Mouse (Mus musculus): ENCODE data around the gene Il17rc. TPM values are rescaled to one million over a fixed set of nuclear protein-coding genes. Genes with fewer than 3 reads are reported as not detected.
A peak's percentile ranks its signal among the peaks of the same experiment; 100 is the strongest.

Il17rc gene
- polyA plus RNA-seq, 1 experiment from 2014 or later: 31.1 TPM

DNA sequence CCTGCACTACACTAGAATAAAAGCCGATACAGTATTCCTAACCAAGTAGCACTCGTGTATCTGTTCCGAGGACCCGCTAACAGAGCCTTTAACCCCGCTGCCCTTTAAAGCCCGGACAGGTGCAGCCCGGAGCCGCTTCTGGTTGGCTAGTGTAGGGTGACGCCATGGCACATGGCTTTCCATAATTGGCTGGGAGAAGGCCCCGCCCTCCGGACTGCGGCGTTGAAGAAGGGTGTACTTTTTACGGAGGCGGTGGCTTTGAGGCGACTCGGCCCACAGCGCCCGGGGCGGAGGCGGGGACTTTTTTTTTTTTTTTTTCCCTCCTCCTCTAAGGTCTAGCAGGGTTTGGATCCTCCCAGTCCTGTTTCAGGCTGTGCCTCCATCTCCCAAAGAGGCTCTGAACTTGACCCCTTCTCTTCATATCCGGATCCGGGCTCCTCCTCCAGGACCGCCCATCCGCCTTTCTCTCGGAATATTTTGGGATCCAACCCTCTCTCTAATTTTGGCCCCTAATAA, 11.9 kb downstream of the Il17rc start, which contains the start of gene Creld1:
Creld1 (plus strand) TSS at position 198 of the 516 bp plus-strand sequence.
- Histone ChIP-seq H3K27me3 (replicated peaks; ENCODE audit: insufficient read depth, low read length) (no peaks in the 10 kb centered on the region), H3K27ac (ENCODE audit: low read length) (peak within 1 kb of the TSS; percentile 80), H3K9me3 (ENCODE audit: low read length) (no peaks in the 10 kb centered on the region), H3K9ac (replicated peaks; ENCODE audit: low read depth) (peak within 1 kb of the TSS; percentile 37), H3K36me3 (ENCODE audit: insufficient read depth, low read length) (no peaks in the 10 kb centered on the region), H3K4me2 (replicated peaks; ENCODE audit: low read depth, low read length) (peak within 1 kb of the TSS; percentile 68), H3K4me3 (ENCODE audit: low read depth, low read length) (peak within 1 kb of the TSS; percentile 49), H3K4me1 (ENCODE audit: insufficient read depth, low read depth, low read length) (no peaks in the 10 kb centered on the region; the same call in 1 of the 2 replicates)
- WGBS: under 1% methylated on average over 26 of the region's 26 CpGs
- ATAC-seq (peak; percentile 95), DNase-seq (ENCODE audit: low spot score) (peak; percentile 97)
- TF ChIP-seq EP300 (IDR thresholded peaks at IDR 0.05) (no peak; the same call in 1 of the 2 replicates), CTCF (IDR thresholded peaks at IDR 0.05) (no peak)

DNA sequence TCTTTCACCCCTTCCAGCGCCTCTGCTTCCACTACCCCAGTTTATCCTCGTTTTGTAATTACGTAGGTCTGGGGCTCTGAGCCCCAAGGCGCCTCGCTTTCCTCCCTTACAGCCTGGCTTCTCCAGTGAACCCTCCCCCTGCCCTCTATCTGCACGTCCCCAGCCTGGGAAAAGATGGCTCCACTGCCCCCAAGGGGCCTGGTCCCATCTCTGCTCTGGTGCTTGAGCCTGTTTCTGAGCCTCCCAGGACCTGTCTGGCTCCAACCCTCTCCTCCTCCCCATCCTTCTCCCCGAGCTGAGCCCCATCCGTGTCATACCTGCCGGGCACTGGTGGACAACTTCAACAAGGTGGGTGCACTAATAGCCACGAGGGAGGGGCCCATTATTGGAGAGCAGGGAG, 12.5 kb downstream of the Il17rc start:
- WGBS: 10% methylated on average over 10 of the region's 10 CpGs
- peak; percentile 23 for DNase-seq (ENCODE audit: low spot score)
- Histone ChIP-seq H3K9me3 (ENCODE audit: low read length) (no peaks in the 10 kb centered on the region), H3K27me3 (replicated peaks; ENCODE audit: insufficient read depth, low read length) (no peaks in the 10 kb centered on the region), H3K9ac (replicated peaks; ENCODE audit: low read depth) (peak overlapping the region; percentile 37), H3K36me3 (ENCODE audit: insufficient read depth, low read length) (no peaks in the 10 kb centered on the region), H3K4me3 (ENCODE audit: low read depth, low read length) (peak overlapping the region; percentile 49), H3K4me2 (replicated peaks; ENCODE audit: low read depth, low read length) (peak overlapping the region; percentile 68), H3K27ac (ENCODE audit: low read length) (peak overlapping the region; percentile 52), H3K4me1 (ENCODE audit: insufficient read depth, low read depth, low read length) (no peaks in the 10 kb centered on the region; the same call in 1 of the 2 replicates)
- no peak for TF ChIP-seq EP300 (IDR thresholded peaks at IDR 0.05)
- TF ChIP-seq CTCF (IDR thresholded peaks at IDR 0.05): peak; percentile 29
- 0 out of 2 replicates have a peak, but pooled peaks have one; percentile 5 for ATAC-seq

DNA sequence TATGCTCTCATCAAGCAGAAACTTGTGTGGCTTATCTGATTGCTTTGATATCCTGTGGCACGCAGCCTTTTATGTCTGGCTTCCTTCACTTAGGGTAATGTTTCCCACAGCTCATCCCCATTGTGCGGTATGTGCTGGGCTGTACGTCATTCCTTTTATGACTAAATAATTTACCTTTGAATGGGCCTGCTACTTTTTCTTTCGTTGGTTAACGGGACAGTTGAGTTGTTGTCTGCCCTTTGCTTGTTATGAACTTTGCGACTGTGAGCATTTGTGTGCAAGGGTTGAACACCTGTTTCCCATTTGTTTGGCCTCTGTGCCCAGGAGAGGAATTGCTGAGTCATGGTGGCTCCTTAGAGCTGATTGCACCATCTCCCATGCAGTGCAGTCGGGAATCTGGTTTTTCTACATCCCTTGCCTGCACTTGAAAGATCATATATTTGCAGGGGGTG, 15.9 kb downstream of the Il17rc start:
- Histone ChIP-seq H3K4me1 (ENCODE audit: insufficient read depth, low read depth, low read length) (no peaks in the 10 kb centered on the region; the same call in 1 of the 2 replicates), H3K27me3 (replicated peaks; ENCODE audit: insufficient read depth, low read length) (no peaks in the 10 kb centered on the region), H3K27ac (ENCODE audit: low read length) (peak overlapping the region; percentile 62; the same call in 1 of the 2 replicates), H3K9me3 (ENCODE audit: low read length) (no peaks in the 10 kb centered on the region), H3K4me2 (replicated peaks; ENCODE audit: low read depth, low read length) (no peak overlapping the region), H3K4me3 (ENCODE audit: low read depth, low read length) (no peak overlapping the region), H3K9ac (replicated peaks; ENCODE audit: low read depth) (no peak overlapping the region), H3K36me3 (ENCODE audit: insufficient read depth, low read length) (peaks cover 4% of the 10 kb centered on the region; the same call in 1 of the 2 replicates)
- 36% methylated on average over 7 of the region's 7 CpGs for WGBS
- TF ChIP-seq CTCF (IDR thresholded peaks at IDR 0.05) (no peak), EP300 (IDR thresholded peaks at IDR 0.05) (no peak)
- peak; percentile 91 for DNase-seq (ENCODE audit: low spot score)
- peak; percentile 25; the same call in 1 of the 2 replicates for ATAC-seq

DNA sequence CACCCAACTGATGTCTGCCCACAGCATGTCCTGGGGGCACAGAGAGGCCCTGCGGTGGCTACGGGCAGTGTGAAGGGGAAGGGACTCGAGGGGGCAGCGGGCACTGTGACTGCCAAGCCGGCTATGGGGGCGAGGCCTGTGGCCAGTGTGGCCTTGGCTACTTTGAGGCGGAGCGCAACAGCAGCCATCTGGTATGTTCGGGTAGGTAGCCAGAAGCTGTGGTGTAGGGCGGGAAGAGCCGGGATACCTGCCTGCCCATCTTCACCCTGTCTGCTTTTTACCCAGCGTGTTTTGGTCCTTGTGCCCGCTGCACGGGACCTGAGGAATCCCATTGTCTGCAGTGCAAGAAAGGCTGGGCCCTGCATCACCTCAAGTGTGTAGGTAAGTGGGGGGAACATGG, 18.2 kb downstream of the Il17rc start:
- Histone ChIP-seq H3K4me2 (replicated peaks; ENCODE audit: low read depth, low read length) (no peak overlapping the region), H3K36me3 (ENCODE audit: insufficient read depth, low read length) (peaks cover 4% of the 10 kb centered on the region; the same call in 1 of the 2 replicates), H3K9me3 (ENCODE audit: low read length) (no peaks in the 10 kb centered on the region), H3K4me3 (ENCODE audit: low read depth, low read length) (no peak overlapping the region), H3K27ac (ENCODE audit: low read length) (no peak overlapping the region), H3K9ac (replicated peaks; ENCODE audit: low read depth) (no peak overlapping the region), H3K27me3 (replicated peaks; ENCODE audit: insufficient read depth, low read length) (no peaks in the 10 kb centered on the region), H3K4me1 (ENCODE audit: insufficient read depth, low read depth, low read length) (no peaks in the 10 kb centered on the region)
- 94% methylated on average over 14 of the region's 14 CpGs for WGBS
- DNase-seq (ENCODE audit: low spot score) (no peak), ATAC-seq (no peak)
- TF ChIP-seq EP300 (IDR thresholded peaks at IDR 0.05) (no peak), CTCF (IDR thresholded peaks at IDR 0.05) (no peak)

DNA sequence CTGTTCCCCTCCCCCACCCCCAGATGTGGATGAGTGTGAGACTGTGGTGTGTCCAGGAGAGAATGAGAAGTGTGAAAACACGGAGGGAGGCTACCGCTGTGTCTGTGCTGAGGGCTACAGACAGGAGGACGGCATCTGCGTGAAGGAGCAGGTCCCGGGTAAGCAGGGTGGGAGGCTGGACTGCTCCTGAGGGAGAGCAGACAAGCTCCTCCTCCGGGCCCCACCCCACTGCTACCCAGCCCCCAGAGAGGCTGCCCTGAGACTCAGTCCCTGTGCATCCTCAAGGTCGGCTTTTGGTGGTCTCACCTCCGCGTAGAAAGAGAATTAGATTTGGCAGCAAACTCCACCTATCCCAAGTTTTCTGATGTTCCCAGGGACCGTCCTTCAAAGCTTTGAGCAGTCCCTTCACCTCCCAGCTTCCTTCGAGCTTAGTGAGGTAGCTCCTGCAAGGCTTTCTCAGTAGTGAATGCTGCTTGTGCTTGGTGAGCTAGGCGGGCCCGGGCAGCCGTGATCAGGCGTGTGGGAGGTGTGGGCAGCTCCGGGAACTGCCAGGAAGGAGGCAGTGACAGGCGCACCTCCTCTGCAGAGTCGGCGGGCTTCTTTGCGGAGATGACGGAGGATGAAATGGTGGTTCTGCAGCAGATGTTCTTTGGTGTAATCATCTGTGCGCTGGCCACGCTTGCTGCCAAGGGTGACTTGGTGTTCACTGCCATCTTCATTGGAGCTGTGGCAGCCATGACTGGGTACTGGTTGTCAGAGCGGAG, 21.1 kb downstream of the Il17rc start:
- DNase-seq (ENCODE audit: low spot score) (no peak), ATAC-seq (no peak)
- H3K9ac ChIP-seq (replicated peaks; ENCODE audit: low read depth): no peak overlapping the region
- TF ChIP-seq EP300 (IDR thresholded peaks at IDR 0.05) (no peak), CTCF (IDR thresholded peaks at IDR 0.05) (no peak)
- H3K4me3 ChIP-seq (ENCODE audit: low read depth, low read length): no peak overlapping the region
- no peaks in the 10 kb centered on the region for H3K4me1 ChIP-seq (ENCODE audit: insufficient read depth, low read depth, low read length)
- H3K36me3 ChIP-seq (ENCODE audit: insufficient read depth, low read length): peaks cover 4% of the 10 kb centered on the region; the same call in 1 of the 2 replicates
- H3K27ac ChIP-seq (ENCODE audit: low read length): no peak overlapping the region
- H3K9me3 ChIP-seq (ENCODE audit: low read length): no peaks in the 10 kb centered on the region
- WGBS: 73% methylated on average over 24 of the region's 24 CpGs
- no peak overlapping the region for H3K4me2 ChIP-seq (replicated peaks; ENCODE audit: low read depth, low read length)
- H3K27me3 ChIP-seq (replicated peaks; ENCODE audit: insufficient read depth, low read length): no peaks in the 10 kb centered on the region

DNA sequence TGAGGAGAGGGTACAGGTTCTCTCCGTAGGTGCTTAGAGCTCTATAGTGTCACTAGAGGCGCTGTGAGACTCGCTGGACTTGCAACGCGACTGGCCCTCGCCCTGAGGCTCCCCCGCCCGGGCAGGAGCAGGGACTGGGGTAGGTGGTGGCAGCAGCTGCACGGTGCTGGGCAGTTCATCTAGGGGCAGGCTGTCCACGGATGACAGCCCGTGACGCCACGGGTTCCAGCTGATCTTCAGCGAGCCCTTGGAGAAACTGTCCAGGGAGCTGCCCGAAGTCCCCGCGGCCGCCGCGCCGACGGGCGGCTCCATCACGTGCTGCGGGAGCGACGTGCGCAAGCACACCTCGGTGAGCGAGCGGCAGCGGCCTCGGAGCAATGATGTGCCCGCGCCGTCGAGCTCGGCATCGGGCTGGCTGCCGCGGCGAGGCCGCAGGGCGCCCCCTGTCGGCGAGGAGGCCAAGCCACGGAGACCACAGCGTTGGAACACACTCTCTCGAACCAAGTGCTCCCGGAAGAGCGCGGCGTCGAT, 23.1 kb downstream of the Il17rc start:
- Histone ChIP-seq H3K27ac (ENCODE audit: low read length) (no peak overlapping the region; the same call in 1 of the 2 replicates), H3K4me3 (ENCODE audit: low read depth, low read length) (peak overlapping the region; percentile 38), H3K27me3 (replicated peaks; ENCODE audit: insufficient read depth, low read length) (no peaks in the 10 kb centered on the region), H3K9me3 (ENCODE audit: low read length) (no peaks in the 10 kb centered on the region), H3K4me2 (replicated peaks; ENCODE audit: low read depth, low read length) (peak overlapping the region; percentile 57), H3K9ac (replicated peaks; ENCODE audit: low read depth) (0 out of 2 replicates have a peak overlapping the region, but pooled peaks have one; percentile 3), H3K36me3 (ENCODE audit: insufficient read depth, low read length) (peaks cover 4% of the 10 kb centered on the region; the same call in 1 of the 2 replicates), H3K4me1 (ENCODE audit: insufficient read depth, low read depth, low read length) (no peaks in the 10 kb centered on the region)
- peak; percentile 92 for ATAC-seq
- WGBS: 2% methylated on average over 48 of the region's 54 CpGs
- DNase-seq (ENCODE audit: low spot score): peak; percentile 85
- TF ChIP-seq EP300 (IDR thresholded peaks at IDR 0.05) (no peak), CTCF (IDR thresholded peaks at IDR 0.05) (peak; percentile 80)

Data from lung, postnatal 0 days (tissue).